Mouse (Mus musculus) hindbrain, embryonic 11.5 days (tissue): Measurements from ENCODE around the gene Bmp2k. TPM values are rescaled to one million over a fixed set of nuclear protein-coding genes. Genes with fewer than 3 reads are reported as not detected.
A peak's percentile ranks its signal among the peaks of the same experiment; 100 is the strongest.

ENCODE experiments used
- ATAC-seq: fragments of 200-750 bp; cut with Nextera tagmentation; 2 replicates; pipeline ENCODE4 v1.8.0; 2017; ENCODE audit warnings: mild to moderate bottlenecking, moderate TSS enrichment, moderate library complexity; ENCODE audit not compliant: low FRiP score
- DNase-seq: peaks from one replicate; pipeline ENCODE4 v3.0.0-alpha.2; 2015; ENCODE audit warnings: low spot score
- H3K27ac ChIP-seq: fragments of 300-500 bp; sonication (generic); 2 replicates; pipeline ENCODE4 v1.5.1; 2014; ENCODE audit warnings: mild to moderate bottlenecking, low read depth, low read length
- H3K27me3 ChIP-seq: fragments of 300-500 bp; sonication (generic); 2 replicates; pipeline ENCODE4 v1.6.1; 2014; ENCODE audit warnings: mild to moderate bottlenecking, low read length, moderate library complexity, mixed read lengths; ENCODE audit not compliant: control insufficient read depth, insufficient read depth
- H3K36me3 ChIP-seq: fragments of 300-500 bp; sonication (generic); 2 replicates; pipeline ENCODE4 v1.6.1; 2014; ENCODE audit warnings: mild to moderate bottlenecking, low read length, moderate library complexity, mixed read lengths; ENCODE audit not compliant: control insufficient read depth, insufficient read depth
- H3K4me1 ChIP-seq: fragments of 300-500 bp; sonication (generic); replicated peaks from 2 replicates; pipeline ENCODE4 v1.6.1; 2014; ENCODE audit warnings: low read length, mixed read lengths; ENCODE audit not compliant: control insufficient read depth, insufficient read depth
- H3K4me2 ChIP-seq: fragments of 300-500 bp; sonication (generic); replicated peaks from 2 replicates; pipeline ENCODE4 v1.6.1; 2014; ENCODE audit warnings: mild to moderate bottlenecking, low read depth, low read length
- H3K4me3 ChIP-seq: fragments of 300-500 bp; sonication (generic); 2 replicates; pipeline ENCODE4 v1.5.1; 2014; ENCODE audit warnings: low read depth, low read length
- H3K9ac ChIP-seq: fragments of 300-500 bp; sonication (generic); 2 replicates; pipeline ENCODE4 v1.6.1; 2014; ENCODE audit warnings: low read depth, low read length
- H3K9me3 ChIP-seq: fragments of 300-500 bp; sonication (generic); 2 replicates; pipeline ENCODE4 v1.6.1; 2016; ENCODE audit warnings: low read length; ENCODE audit not compliant: control insufficient read depth
- WGBS: fragments of 180-500 bp; shearing (Covaris S2); extraction: QIAGEN DNeasy Blood & Tissue Kit; methylation state at CpG from one replicate; pipeline ENCODE4 v1.1.7; 2014; 5-methylcytosine and 5-hydroxymethylcytosine counted together
- polyA plus RNA-seq: library from polyadenylated mRNA; unstranded; fragments of >200 nt; fragmentation: Nextera tagmentation; extraction: Ambion mirVana; gene quantifications from 2 replicates; pipeline ENCODE4 v1.2.1, GENCODE M21; 2014

Gene Bmp2k
- polyA plus RNA-seq, 1 experiment from 2014 or later = 13.7 TPM

- 96% methylated on average over 8 of the region's 8 CpGs for WGBS
- no peaks in the 10 kb centered on the region for H3K27me3 ChIP-seq
- H3K4me3 ChIP-seq = no peak overlapping the region
- H3K9ac ChIP-seq = no peak overlapping the region
- no peak for DNase-seq
- H3K27ac ChIP-seq = no peak overlapping the region
- no peak overlapping the region for H3K4me2 ChIP-seq
- H3K36me3 ChIP-seq = no peaks in the 10 kb centered on the region
- H3K4me1 ChIP-seq = no peaks in the 10 kb centered on the region; the same call in 1 of the 2 replicates
- no peak for ATAC-seq
- H3K9me3 ChIP-seq = no peaks in the 10 kb centered on the region
Measured at GRCm38 (mm10) chr5:97099954-97100353, 102.5 kb downstream of the Bmp2k start.

- Histone ChIP-seq H3K27me3 (no peaks in the 10 kb centered on the region), H3K4me3 (no peak overlapping the region), H3K27ac (no peak overlapping the region), H3K36me3 (no peaks in the 10 kb centered on the region), H3K9ac (no peak overlapping the region), H3K4me2 (no peak overlapping the region), H3K9me3 (no peaks in the 10 kb centered on the region), H3K4me1 (peaks cover 2% of the 10 kb centered on the region; the same call in 1 of the 2 replicates)
- DNase-seq = no peak
- WGBS = 91% methylated on average over 5 of the region's 5 CpGs
- no peak for ATAC-seq
Measured at GRCm38 (mm10) chr5:97108333-97108732, 110.8 kb downstream of the Bmp2k start.

DNA sequence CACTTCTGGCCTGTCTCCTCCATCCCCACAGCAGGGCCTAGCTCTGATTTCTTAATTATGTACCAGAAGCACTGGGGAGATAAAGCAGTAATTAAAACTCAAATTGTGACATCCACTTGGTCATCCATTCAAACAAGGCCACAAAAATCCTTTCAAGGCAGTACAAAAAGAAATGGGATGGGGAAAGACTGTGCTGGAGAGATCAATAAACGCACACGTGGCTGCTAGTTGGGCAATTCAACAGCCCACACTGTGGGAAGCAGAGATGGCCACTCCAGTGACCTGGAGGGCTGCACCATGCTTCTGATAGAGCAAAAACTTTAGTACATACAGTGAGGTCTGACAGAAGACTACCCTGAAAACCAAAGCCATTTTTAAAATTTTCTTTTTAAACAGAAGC, 112.6 kb downstream of the Bmp2k start:
- Histone ChIP-seq H3K4me3 (peak overlapping the region; percentile 73; the same call in 1 of the 2 replicates), H3K9ac (no peak overlapping the region), H3K36me3 (no peaks in the 10 kb centered on the region), H3K27ac (no peak overlapping the region), H3K9me3 (no peaks in the 10 kb centered on the region), H3K4me1 (0 out of 2 replicates have a peak, but pooled peaks cover 2% of the 10 kb centered on the region), H3K27me3 (no peaks in the 10 kb centered on the region), H3K4me2 (peak overlapping the region; percentile 65)
- WGBS = 37% methylated on average over 2 of the region's 2 CpGs
- ATAC-seq (no peak), DNase-seq (no peak)

- peak overlapping the region; percentile 73 for H3K4me3 ChIP-seq
- H3K4me1 ChIP-seq = 0 out of 2 replicates have a peak, but pooled peaks cover 2% of the 10 kb centered on the region
- H3K9ac ChIP-seq = peak overlapping the region; percentile 81
- H3K27me3 ChIP-seq = no peaks in the 10 kb centered on the region
- WGBS = 16% methylated on average over 5 of the region's 5 CpGs
- H3K4me2 ChIP-seq = peak overlapping the region; percentile 65
- ATAC-seq = no peak
- no peaks in the 10 kb centered on the region for H3K36me3 ChIP-seq
- H3K27ac ChIP-seq = no peak overlapping the region; the same call in 1 of the 2 replicates
- DNase-seq = peak; percentile 29
- H3K9me3 ChIP-seq = no peaks in the 10 kb centered on the region
Measured at GRCm38 (mm10) chr5:97110697-97111096, 113.2 kb downstream of the Bmp2k start.

DNA sequence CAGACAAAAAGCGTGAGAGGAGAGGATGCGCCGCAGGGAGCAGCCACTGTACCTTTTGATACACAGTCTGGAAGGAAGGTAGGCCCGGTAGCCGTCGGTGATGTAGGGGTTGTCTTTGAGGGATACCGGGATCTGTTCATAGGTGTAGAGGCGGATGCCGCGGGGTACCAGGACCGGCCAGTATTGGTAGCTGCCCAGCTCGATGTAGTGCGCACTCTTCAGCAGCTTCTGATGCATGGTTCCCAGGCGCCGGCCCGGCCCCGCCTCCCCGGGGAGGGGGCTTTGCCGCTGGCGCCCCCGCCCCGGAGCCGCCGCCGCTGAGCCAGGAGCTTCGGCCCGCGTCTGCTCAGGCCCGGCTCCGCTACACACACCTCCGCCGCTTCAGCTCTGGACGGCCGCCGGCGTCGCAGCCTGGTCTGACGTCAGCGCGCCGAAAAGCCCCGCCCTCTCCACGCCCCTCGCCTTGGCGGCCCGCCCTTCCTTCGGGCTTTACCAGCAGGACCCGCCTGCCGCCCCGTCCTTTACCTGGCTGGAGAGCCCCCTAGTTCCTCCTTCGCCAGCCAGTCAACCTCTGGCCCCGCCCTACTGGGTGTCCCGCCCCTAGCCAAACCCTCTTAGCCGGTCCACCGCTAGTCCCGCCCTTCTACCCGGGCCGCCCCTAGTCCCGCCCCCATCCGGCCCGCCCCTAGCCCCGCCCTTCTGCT, 113.9 kb downstream of the Bmp2k start, which contains the start of gene Paqr3:
TSS of gene Paqr3 (minus strand) at position 390 of the 704 bp plus-strand sequence.
- H3K4me3 ChIP-seq = peak within 1 kb of the TSS; percentile 73
- no peaks in the 10 kb centered on the region for H3K36me3 ChIP-seq
- H3K9me3 ChIP-seq = no peaks in the 10 kb centered on the region
- peak within 1 kb of the TSS; percentile 65 for H3K4me2 ChIP-seq
- no peaks in the 10 kb centered on the region for H3K27me3 ChIP-seq
- no peak within 1 kb of the TSS; the same call in 1 of the 2 replicates for H3K27ac ChIP-seq
- 0 out of 2 replicates have a peak, but pooled peaks cover 2% of the 10 kb centered on the region for H3K4me1 ChIP-seq
- H3K9ac ChIP-seq = peak within 1 kb of the TSS; percentile 81
- under 1% methylated on average over 52 of the region's 62 CpGs for WGBS
- ATAC-seq = peak; percentile 99
- DNase-seq = peak; percentile 93

DNA sequence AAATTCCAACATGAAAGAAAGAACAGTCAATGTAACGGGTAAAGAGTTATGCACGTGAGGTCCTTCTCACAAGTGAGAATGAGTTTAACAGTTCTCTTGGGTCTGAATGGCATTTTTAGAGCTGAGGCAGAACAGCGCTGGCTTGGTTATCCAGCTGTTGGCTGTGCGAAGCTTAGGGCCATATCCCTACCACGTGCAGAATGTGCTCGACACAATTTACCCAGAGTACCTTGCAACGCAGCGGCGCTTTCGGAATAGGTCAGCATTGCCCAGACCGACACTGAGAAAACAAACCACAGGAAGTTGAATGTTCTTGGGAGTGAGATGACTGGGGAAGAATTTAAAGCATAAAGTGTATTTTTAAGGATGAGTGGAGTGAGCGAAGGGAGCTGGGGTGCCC, 127.5 kb downstream of the Bmp2k start:
- Histone ChIP-seq H3K9me3 (no peaks in the 10 kb centered on the region), H3K4me1 (no peaks in the 10 kb centered on the region), H3K27me3 (no peaks in the 10 kb centered on the region), H3K27ac (no peak overlapping the region), H3K9ac (no peak overlapping the region), H3K36me3 (no peaks in the 10 kb centered on the region), H3K4me2 (no peak overlapping the region), H3K4me3 (no peak overlapping the region)
- ATAC-seq = no peak
- no peak for DNase-seq
- 87% methylated on average over 12 of the region's 12 CpGs for WGBS

DNA sequence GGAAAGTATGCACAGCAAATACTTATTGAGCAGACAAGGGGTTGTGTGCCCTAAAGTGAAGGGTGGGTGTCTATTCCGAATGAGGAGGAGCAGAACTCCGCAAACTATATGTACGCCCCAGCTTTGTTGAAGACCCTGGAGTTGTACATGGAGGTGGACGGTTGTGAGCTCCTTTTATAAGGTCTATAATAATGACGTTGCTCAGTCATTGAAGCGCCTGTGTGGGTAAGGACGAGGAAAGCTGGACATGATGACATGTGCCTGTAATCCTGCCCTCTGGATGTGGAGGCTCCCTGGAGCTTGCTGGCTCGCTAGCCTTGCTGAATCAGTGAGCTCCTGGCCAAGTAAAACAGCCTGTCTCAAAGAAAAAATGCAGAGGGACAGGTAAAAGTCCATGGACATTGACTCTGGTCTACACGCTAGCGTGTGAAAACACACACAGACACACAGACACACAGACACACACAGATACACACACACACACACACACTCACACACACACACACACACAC, 128.0 kb downstream of the Bmp2k start:
- Histone ChIP-seq H3K36me3 (no peaks in the 10 kb centered on the region), H3K27me3 (no peaks in the 10 kb centered on the region), H3K27ac (no peak overlapping the region), H3K4me3 (no peak overlapping the region), H3K4me1 (no peaks in the 10 kb centered on the region), H3K9me3 (no peaks in the 10 kb centered on the region), H3K4me2 (no peak overlapping the region), H3K9ac (no peak overlapping the region)
- WGBS = 72% methylated on average over 10 of the region's 10 CpGs
- no peak for DNase-seq
- no peak for ATAC-seq

DNA sequence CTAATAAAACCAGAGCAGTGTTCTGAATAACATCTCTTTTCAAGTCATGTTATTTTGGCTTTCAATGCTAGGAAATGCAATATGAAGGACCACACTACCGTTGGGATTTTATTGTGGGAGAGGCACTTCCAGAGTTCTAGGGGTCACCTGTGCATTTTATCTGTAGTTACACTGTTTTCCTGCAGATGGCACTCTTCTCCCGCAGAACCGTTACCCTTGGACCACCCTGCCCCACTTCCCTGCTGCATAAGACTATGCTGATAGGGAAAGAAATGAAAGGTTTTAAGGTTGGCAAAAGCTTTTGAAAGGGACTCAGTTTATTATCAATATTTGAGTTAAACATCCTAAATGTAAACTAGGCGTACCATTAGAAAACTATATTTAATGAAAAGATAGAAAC, 128.5 kb downstream of the Bmp2k start:
- DNase-seq (peak; percentile 73), ATAC-seq (peak; percentile 62)
- Histone ChIP-seq H3K4me3 (no peak overlapping the region), H3K27ac (no peak overlapping the region), H3K4me1 (no peaks in the 10 kb centered on the region), H3K9me3 (no peaks in the 10 kb centered on the region), H3K27me3 (no peaks in the 10 kb centered on the region), H3K36me3 (no peaks in the 10 kb centered on the region), H3K4me2 (no peak overlapping the region), H3K9ac (no peak overlapping the region)
- 17% methylated on average over 4 of the region's 4 CpGs for WGBS

- no peak overlapping the region for H3K9ac ChIP-seq
- no peaks in the 10 kb centered on the region for H3K4me1 ChIP-seq
- no peaks in the 10 kb centered on the region for H3K9me3 ChIP-seq
- 79% methylated on average over 6 of the region's 6 CpGs for WGBS
- ATAC-seq (no peak), DNase-seq (no peak)
- H3K4me2 ChIP-seq = no peak overlapping the region
- no peak overlapping the region for H3K27ac ChIP-seq
- no peaks in the 10 kb centered on the region for H3K36me3 ChIP-seq
- no peak overlapping the region for H3K4me3 ChIP-seq
- H3K27me3 ChIP-seq = no peaks in the 10 kb centered on the region
Measured at GRCm38 (mm10) chr5:97127284-97127683, 129.8 kb downstream of the Bmp2k start.
